Mouse (Mus musculus) intestine, embryonic 15.5 days (tissue): ENCODE results near the gene Cfb. TPM values are rescaled to one million over a fixed set of nuclear protein-coding genes. Genes with fewer than 3 reads are reported as not detected.
"Not testable (repeated sequence)": the region's sequence is repeated elsewhere in the genome, so short reads cannot be mapped to it uniquely, and the experiment has no call there.

ENCODE experiments used
- ATAC-seq: fragments of 200-750 bp; cut with Nextera tagmentation; 2 replicates; pipeline ENCODE4 v1.8.0; 2017; ENCODE audit warnings: moderate TSS enrichment, moderate library complexity
- H3K27ac ChIP-seq: fragments of 300-500 bp; sonication (generic); 2 replicates; pipeline ENCODE4 v1.5.1; 2015; ENCODE audit warnings: mild to moderate bottlenecking, inconsistent platforms
- H3K27me3 ChIP-seq: fragments of 300-500 bp; sonication (generic); replicated peaks from 2 replicates; pipeline ENCODE4 v1.6.1; 2015; ENCODE audit warnings: inconsistent platforms
- H3K36me3 ChIP-seq: fragments of 300-500 bp; sonication (generic); 2 replicates; pipeline ENCODE4 v1.6.1; 2015; ENCODE audit warnings: inconsistent platforms
- H3K4me1 ChIP-seq: fragments of 300-500 bp; sonication (generic); replicated peaks from 2 replicates; pipeline ENCODE4 v1.6.1; 2015; ENCODE audit warnings: inconsistent platforms
- H3K4me2 ChIP-seq: fragments of 300-500 bp; sonication (generic); replicated peaks from 2 replicates; pipeline ENCODE4 v1.6.1; 2015; ENCODE audit warnings: mild to moderate bottlenecking, inconsistent platforms
- H3K4me3 ChIP-seq: fragments of 300-500 bp; sonication (generic); replicated peaks from 2 replicates; pipeline ENCODE4 v1.5.1; 2015; ENCODE audit warnings: inconsistent platforms
- H3K9ac ChIP-seq: fragments of 300-500 bp; sonication (generic); 2 replicates; pipeline ENCODE4 v1.6.1; 2015; ENCODE audit warnings: inconsistent platforms
- H3K9me3 ChIP-seq: fragments of 300-500 bp; sonication (generic); 2 replicates; pipeline ENCODE4 v1.6.1; 2016; ENCODE audit warnings: inconsistent platforms
- WGBS: fragments of 180-500 bp; shearing (Covaris S2); methylation state at CpG from one replicate; pipeline ENCODE4 v1.1.7; 2015; 5-methylcytosine and 5-hydroxymethylcytosine counted together
- polyA plus RNA-seq: library from polyadenylated mRNA; unstranded; fragments of >200 nt; fragmentation: Nextera tagmentation; extraction: Ambion mirVana; gene quantifications from 2 replicates; pipeline ENCODE4 v1.2.1, GENCODE M21; 2015

The Cfb gene
- polyA plus RNA-seq, 1 experiment from 2014 or later: 52.1 TPM

GRCm38 (mm10) chr17:34849722-34850516 lies 12.4 kb downstream of the Cfb start, which contains the start of the genes Skiv2l and Nelfe:
Skiv2l (minus strand) TSS chr17:34850210.
Nelfe (plus strand) TSS chr17:34850391.
- WGBS: under 1% methylated on average over 65 of the region's 65 CpGs
- Histone ChIP-seq H3K9ac (peak within 1 kb of the TSS; percentile 73), H3K4me3 (peak within 1 kb of the TSS; percentile 72), H3K4me1 (peaks cover 17% of the 10 kb centered on the region), H3K9me3 (no peaks in the 10 kb centered on the region), H3K4me2 (peak within 1 kb of the TSS; percentile 79), H3K36me3 (peaks cover 45% of the 10 kb centered on the region), H3K27me3 (no peaks in the 10 kb centered on the region), H3K27ac (peak within 1 kb of the TSS; percentile 73; the same call in 1 of the 2 replicates)
- ATAC-seq: peak; percentile 98

DNA sequence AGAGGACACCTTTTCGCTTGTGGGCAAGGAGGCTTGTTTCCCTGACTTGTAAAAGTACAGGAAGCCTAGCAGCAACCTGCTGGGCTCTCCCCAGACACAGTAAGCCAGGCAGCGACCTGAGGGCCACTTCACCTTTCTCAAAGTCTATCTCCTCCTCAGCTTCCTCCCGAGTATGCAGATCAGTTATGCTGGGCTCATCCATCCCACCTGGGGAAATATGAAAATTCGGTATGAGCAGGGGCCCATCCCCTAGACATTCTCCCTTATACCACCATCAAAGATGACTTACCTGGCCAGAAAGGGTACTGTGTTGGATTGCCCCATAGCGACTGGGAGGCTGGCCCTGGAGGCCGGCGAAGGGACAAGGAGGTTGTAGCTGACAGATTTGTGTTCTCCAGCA lies 14.7 kb downstream of the Cfb start:
- no peak for ATAC-seq
- no peaks in the 10 kb centered on the region for H3K27me3 ChIP-seq
- no peak overlapping the region for H3K4me3 ChIP-seq
- no peaks in the 10 kb centered on the region for H3K9me3 ChIP-seq
- WGBS: 88% methylated on average over 7 of the region's 7 CpGs
- peaks cover 31% of the 10 kb centered on the region for H3K36me3 ChIP-seq
- peaks cover 17% of the 10 kb centered on the region for H3K4me1 ChIP-seq
- H3K4me2 ChIP-seq: no peak overlapping the region
- H3K27ac ChIP-seq: no peak overlapping the region
- H3K9ac ChIP-seq: no peak overlapping the region

DNA sequence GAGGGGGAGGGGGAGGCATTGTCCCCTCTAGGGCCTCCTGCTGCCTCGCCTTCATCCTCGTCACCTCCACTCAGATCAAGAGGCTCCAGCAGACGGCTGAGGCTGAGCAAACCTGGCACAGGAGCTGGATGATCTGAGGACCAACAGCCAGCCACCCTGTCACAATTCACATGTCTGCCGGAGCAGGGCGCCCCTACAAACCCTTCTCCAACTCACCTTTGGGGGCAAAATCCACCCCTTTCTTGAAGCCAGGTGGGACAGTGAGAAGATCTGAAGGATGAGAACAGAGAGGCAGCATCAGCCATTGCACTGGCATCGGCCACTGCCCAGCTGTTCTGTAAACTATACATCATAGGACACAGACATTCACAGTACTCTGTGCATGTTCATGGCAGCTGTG lies 15.1 kb downstream of the Cfb start:
- ATAC-seq: no peak
- H3K36me3 ChIP-seq: peaks cover 28% of the 10 kb centered on the region

DNA sequence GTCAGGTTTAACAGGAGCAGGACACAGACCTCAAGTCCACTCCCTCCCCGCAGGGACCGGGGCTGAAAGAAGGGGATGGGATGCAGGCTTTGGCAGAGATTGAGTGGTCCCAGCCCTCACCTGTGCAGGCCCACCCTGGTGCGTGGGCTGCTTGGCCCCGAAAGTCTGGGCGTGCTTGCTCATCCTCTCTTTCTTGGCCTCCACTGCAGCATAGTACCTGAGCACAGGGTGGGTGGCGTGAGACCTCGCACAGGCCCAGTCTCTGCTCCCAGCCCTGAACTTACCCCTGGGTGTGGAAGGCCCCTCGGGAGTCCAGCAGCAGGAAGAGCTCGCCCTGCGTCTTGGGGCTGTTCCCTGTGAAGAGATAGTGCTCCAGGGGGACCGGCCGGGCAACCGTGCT lies 17.4 kb downstream of the Cfb start:
- WGBS: 92% methylated on average over 13 of the region's 13 CpGs
- Histone ChIP-seq H3K9me3 (no peaks in the 10 kb centered on the region), H3K4me2 (no peak overlapping the region), H3K4me1 (peaks cover 6% of the 10 kb centered on the region; the same call in 1 of the 2 replicates), H3K27ac (no peak overlapping the region), H3K27me3 (no peaks in the 10 kb centered on the region), H3K36me3 (peaks cover 38% of the 10 kb centered on the region), H3K9ac (no peak overlapping the region), H3K4me3 (no peak overlapping the region)
- no peak for ATAC-seq

More for the DNA sequence above, 15.1 kb downstream of the Cfb start:
- WGBS: 87% methylated on average over 6 of the region's 6 CpGs
- Histone ChIP-seq H3K4me1 (peaks cover 17% of the 10 kb centered on the region), H3K27me3 (no peaks in the 10 kb centered on the region), H3K9me3 (no peaks in the 10 kb centered on the region), H3K4me2 (no peak overlapping the region), H3K27ac (no peak overlapping the region), H3K9ac (no peak overlapping the region), H3K4me3 (no peak overlapping the region)

- no peak for ATAC-seq
- Histone ChIP-seq H3K4me3 (no peak overlapping the region), H3K9me3 (no peaks in the 10 kb centered on the region), H3K27me3 (no peaks in the 10 kb centered on the region), H3K36me3 (peaks cover 28% of the 10 kb centered on the region), H3K4me2 (no peak overlapping the region), H3K27ac (no peak overlapping the region), H3K9ac (no peak overlapping the region), H3K4me1 (peaks cover 18% of the 10 kb centered on the region)
- WGBS: 83% methylated on average over 6 of the region's 6 CpGs
Observed at GRCm38 (mm10) chr17:34840736-34841307, 21.5 kb downstream of the Cfb start.

DNA sequence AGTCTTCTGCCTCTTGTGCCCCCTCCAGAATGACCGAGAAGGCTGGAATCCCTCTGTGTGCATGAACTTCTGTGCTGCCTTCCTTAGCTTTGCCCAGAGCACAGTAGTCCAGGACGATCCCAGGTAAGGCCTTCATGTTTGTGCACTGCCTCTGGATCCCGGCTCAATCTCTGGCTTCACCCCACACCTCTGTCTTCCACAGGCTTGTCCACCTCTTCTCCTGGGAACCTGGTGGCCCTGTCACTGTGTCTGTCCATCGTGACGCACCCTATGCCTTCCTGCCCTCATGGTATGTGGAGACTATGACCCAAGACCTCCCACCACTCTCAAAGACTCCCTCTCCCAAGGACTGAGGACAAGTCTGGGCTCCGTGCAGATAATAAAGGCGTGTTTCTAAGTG lies 23.5 kb downstream of the Cfb start:
- no peak overlapping the region for H3K9ac ChIP-seq
- no peaks in the 10 kb centered on the region for H3K9me3 ChIP-seq
- no peak overlapping the region for H3K4me3 ChIP-seq
- peaks cover 22% of the 10 kb centered on the region for H3K4me1 ChIP-seq
- ATAC-seq: no peak
- peaks cover 16% of the 10 kb centered on the region for H3K36me3 ChIP-seq
- no peaks in the 10 kb centered on the region for H3K27me3 ChIP-seq
- no peak overlapping the region for H3K4me2 ChIP-seq
- 87% methylated on average over 7 of the region's 7 CpGs for whole genome bisulfite sequencing
- no peak overlapping the region for H3K27ac ChIP-seq

- Histone ChIP-seq H3K27me3 (no peaks in the 10 kb centered on the region), H3K27ac (peak overlapping the region; percentile 45; the same call in 1 of the 2 replicates), H3K4me1 (peaks cover 22% of the 10 kb centered on the region), H3K9ac (peak overlapping the region; percentile 72), H3K4me2 (peak overlapping the region; percentile 97), H3K4me3 (peak overlapping the region; percentile 70), H3K9me3 (no peaks in the 10 kb centered on the region), H3K36me3 (peaks cover 16% of the 10 kb centered on the region)
- ATAC-seq: peak; percentile 36
- 31% methylated on average over 43 of the region's 43 CpGs for WGBS
Observed at GRCm38 (mm10) chr17:34837464-34838324, 24.6 kb downstream of the Cfb start.

- Histone ChIP-seq H3K4me2 (peak within 1 kb of the TSS; percentile 97), H3K9me3 (no peaks in the 10 kb centered on the region), H3K9ac (peak within 1 kb of the TSS; percentile 72), H3K27me3 (no peaks in the 10 kb centered on the region), H3K27ac (peak within 1 kb of the TSS; percentile 45), H3K4me1 (peaks cover 22% of the 10 kb centered on the region), H3K4me3 (peak within 1 kb of the TSS; percentile 70), H3K36me3 (peaks cover 18% of the 10 kb centered on the region)
- WGBS: under 1% methylated on average over 40 of the region's 40 CpGs
- peak; percentile 97 for ATAC-seq
Observed at GRCm38 (mm10) chr17:34836856-34837221, 25.5 kb downstream of the Cfb start, which contains the start of the genes Stk19 and Dxo. Stk19 (minus strand) TSS chr17:34836945. Dxo (plus strand) TSS chr17:34837019.

DNA sequence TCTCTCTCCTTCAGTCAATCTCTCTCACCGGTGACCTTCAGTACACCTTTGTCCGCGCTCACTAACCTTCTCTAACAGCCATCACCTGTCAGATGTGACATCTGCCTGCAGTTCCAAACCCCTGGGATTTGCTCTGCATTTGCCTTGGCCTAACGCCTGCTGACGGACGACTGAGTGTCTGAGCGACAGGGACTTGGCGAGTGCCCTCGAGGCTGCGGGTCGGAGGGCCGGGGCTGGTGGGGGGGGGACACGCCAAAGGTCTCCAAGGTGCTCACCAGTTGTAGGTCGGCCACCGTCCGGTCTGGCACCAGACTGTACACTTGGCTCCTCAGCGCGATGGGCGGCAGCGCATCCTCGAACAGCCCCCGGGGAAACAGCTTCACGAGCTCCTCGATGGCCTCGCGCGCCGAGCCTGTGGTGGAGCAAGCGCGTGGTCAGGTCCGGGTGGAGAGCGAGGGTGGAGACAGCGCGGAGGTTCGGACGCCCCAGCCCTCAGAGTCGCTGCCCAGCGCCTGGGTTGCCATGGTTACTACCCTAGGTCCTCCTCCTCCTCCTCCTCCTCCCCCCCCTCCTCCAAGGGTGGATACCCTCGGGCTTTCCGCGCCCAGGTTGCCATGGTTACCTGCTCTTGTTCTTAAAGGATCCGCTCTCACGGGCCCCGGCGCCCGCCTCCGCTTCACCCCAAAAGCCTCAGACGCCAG lies 26.0 kb downstream of the Cfb start:
- H3K36me3 ChIP-seq: peaks cover 19% of the 10 kb centered on the region
- WGBS: 4% methylated on average over 48 of the region's 48 CpGs
- peak; percentile 85 for ATAC-seq

DNA sequence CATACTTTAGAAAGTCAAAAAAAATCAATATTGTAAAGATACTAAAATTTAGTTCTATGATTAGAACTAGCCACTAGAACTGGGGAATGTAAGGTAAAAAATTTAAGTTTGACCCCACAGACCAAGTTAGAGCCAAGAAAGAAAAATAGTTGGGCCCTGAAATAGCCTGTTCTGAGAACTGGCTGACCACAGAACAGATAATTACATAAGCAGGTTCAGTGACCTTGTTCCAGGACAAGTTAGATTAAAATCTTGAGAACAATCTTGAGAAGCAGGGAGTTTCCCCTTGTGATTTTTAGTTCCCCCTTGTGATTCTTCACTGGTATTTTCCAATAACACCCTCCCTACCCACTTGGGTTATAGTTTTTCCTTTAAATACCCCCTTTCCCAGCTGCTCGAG lies 31.5 kb downstream of the Cfb start:
- not testable (repeated sequence) for H3K4me2 ChIP-seq, H3K9ac ChIP-seq, H3K4me3 ChIP-seq, ATAC-seq, H3K9me3 ChIP-seq, H3K4me1 ChIP-seq, H3K27me3 ChIP-seq, H3K27ac ChIP-seq
- peaks cover 21% of the 10 kb centered on the region for H3K36me3 ChIP-seq
- WGBS: 93% methylated on average over 1 of the region's 1 CpGs

More for the DNA sequence above, 26.0 kb downstream of the Cfb start:
- H3K4me1 ChIP-seq: peaks cover 22% of the 10 kb centered on the region
- H3K4me2 ChIP-seq: peak overlapping the region; percentile 94
- H3K27ac ChIP-seq: peak overlapping the region; percentile 24
- no peaks in the 10 kb centered on the region for H3K27me3 ChIP-seq
- H3K9ac ChIP-seq: peak overlapping the region; percentile 43
- H3K4me3 ChIP-seq: peak overlapping the region; percentile 70
- H3K9me3 ChIP-seq: no peaks in the 10 kb centered on the region

DNA sequence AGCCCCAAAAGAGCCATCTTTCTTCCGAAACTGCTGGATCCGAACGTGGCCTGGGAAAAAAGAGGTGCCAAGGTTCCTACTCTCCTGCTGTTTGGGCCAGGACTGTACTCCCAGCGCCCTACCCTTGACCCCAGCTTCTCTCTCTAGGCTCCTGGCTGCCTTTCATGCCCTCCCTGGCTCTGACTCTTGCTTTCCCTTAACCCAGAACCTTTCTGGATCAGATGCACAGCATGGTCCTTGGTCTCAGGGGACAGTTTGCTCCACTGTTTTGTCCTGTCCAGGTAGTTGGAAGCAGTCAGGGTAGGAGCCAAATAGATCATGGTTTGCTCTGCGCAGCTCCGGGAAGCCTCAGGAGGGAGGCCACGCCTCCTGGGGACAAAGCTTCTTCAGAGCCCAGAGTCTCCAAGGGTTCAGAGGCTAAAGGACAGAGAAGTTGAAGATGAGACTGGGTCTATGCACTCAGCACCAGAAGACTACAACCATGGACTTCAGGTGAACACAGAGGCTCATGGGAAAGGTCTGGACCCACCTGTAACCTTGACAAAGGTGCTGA lies 47.4 kb downstream of the Cfb start:
- no peak for ATAC-seq
- H3K4me1 ChIP-seq: no peaks in the 10 kb centered on the region
- H3K27me3 ChIP-seq: no peaks in the 10 kb centered on the region
- no peak overlapping the region for H3K9ac ChIP-seq
- no peaks in the 10 kb centered on the region for H3K9me3 ChIP-seq
- H3K36me3 ChIP-seq: no peaks in the 10 kb centered on the region
- H3K27ac ChIP-seq: no peak overlapping the region
- no peak overlapping the region for H3K4me2 ChIP-seq
- no peak overlapping the region for H3K4me3 ChIP-seq
- WGBS: 79% methylated on average over 7 of the region's 7 CpGs
